Mouse (Mus musculus) thymus, postnatal 36 days (tissue): ENCODE results near the gene Slc12a8.
"Not testable (repeated sequence)": the region's sequence is repeated elsewhere in the genome, so short reads cannot be mapped to it uniquely, and the experiment has no call there.

Experiments
- DNase-seq, 2 experiments: peaks; one replicate each; pipeline ENCODE4 v3.0.0; 2022; ENCODE audit warnings: mixed read lengths in 2 of 2

The Slc12a8 gene

GRCm38 (mm10) chr16:33516807-33517565, at the start of gene Slc12a8:
Gene Slc12a8, plus strand, starts transcription at chr16:33517328.
- DNase-seq = peak in 1 of 2 experiments; percentile 16

DNA sequence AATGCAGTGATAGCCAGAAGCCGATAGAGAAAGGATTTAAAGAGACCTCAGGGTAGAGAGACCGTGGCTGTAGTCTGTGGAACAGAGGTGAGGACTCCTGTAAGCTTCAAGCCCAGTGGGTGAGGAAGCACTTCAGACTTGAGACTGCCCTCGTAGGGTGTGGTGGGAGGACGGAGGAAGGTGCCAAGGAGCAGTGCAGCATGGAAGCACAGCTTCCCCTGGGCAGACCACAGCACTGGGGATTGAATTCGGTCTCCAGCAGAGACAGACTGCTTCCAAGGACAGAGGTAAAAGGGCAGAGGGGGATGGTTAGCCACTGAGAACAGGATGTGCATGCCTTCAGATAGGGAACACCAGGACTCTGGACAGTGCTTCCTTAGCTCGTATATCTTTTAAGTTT, 49.7 kb upstream of the Slc12a8 start:
- no peak for DNase-seq

- no peak for DNase-seq
Observed at GRCm38 (mm10) chr16:33469973-33470372, 47.2 kb upstream of the Slc12a8 start.

GRCm38 (mm10) chr16:33474381-33474780, 42.7 kb upstream of the Slc12a8 start:
- no peak for DNase-seq

- no peak for DNase-seq
Observed at GRCm38 (mm10) chr16:33479926-33480325, 37.2 kb upstream of the Slc12a8 start.

- DNase-seq = peak; percentile 10 to 22
Observed at GRCm38 (mm10) chr16:33481148-33481547, 36.0 kb upstream of the Slc12a8 start.

GRCm38 (mm10) chr16:33482309-33482708, 34.8 kb upstream of the Slc12a8 start:
- DNase-seq = no peak

GRCm38 (mm10) chr16:33487709-33488108, 29.4 kb upstream of the Slc12a8 start:
- DNase-seq = no peak

DNA sequence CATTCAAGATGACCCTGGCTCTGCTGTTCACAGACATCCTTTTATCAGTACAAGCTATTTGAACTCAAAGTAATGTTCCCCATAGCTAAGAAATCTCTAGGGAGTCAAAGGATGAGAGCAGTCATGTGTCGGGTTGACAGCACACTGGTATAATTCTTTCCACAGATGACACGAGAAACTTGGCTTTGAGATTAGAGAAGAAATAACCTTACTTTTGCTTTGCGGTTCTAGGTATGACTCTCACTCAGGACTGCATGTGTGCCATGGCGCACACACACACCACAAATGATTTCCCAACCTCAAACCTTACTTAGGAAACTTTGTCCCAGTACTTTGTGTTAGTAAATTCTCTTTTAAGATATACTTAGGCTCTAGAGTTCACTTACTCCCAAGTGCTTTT, 22.8 kb upstream of the Slc12a8 start:
- DNase-seq = no peak

DNA sequence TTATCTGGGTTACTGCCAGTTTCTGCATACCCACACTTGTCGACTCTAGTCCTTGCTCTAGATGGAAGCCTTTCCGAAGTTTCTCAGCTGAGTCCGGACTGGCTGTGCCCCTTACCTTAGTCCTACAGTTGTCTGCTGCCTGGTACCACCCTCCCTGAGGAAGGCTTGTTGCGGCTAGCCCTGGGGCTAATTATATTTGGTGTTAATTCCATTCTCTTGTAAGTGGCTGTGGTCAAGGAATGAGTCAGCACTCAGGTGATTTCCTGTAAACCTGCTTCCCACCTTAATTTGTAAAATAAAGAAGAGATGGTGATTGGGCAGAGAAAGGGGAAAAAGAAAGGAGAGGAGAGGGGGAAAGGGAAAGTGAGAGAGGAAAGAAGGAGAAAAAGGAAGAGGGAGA, 9.0 kb upstream of the Slc12a8 start:
- DNase-seq = no peak

- DNase-seq = not testable (repeated sequence)
Observed at GRCm38 (mm10) chr16:33509231-33509630, 7.9 kb upstream of the Slc12a8 start.

GRCm38 (mm10) chr16:33510856-33511255, 6.3 kb upstream of the Slc12a8 start:
- not testable (repeated sequence) for DNase-seq

- no peak for DNase-seq
Observed at GRCm38 (mm10) chr16:33512555-33512954, 4.6 kb upstream of the Slc12a8 start.

DNA sequence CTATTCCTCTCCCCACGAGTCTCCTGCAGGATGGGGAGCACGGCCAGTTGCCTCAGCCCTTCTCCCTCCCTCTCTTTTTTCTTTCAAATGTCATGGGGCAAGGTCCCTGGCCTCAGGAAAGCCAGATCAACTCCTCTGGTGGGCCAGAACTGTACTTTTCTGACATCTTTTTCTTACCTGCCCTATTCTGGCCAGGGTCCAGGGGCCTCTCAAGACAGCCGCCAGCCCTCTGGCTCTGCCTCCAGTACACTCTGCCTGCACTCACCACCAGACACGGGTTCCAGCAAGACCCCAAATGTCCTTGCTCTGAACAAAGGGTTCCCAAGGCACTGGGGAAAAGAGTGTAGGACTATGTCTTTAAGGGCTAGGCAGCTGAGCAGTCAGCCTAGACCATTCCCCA, 499 bp downstream of the Slc12a8 start:
- no peak for DNase-seq

DNA sequence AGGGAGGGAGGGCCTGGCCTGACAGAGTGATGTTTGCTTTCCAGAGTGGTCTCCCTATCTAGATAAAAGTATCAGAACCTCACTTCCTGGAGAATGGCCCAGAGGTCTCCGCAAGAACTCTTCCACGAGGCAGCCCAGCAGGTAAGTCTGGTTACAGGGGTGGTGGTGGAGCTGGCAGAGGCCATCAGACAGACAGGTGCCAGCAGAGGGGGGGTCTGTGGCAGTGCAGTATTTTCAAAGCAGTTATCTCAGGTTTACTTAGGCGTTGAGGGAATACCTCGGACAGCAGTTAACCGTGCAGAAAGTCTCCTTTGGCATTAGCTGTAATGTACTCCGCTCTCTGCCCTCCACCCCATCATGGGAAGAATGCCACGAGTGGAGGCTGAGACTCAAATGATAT, 1.1 kb downstream of the Slc12a8 start:
- DNase-seq = no peak

DNA sequence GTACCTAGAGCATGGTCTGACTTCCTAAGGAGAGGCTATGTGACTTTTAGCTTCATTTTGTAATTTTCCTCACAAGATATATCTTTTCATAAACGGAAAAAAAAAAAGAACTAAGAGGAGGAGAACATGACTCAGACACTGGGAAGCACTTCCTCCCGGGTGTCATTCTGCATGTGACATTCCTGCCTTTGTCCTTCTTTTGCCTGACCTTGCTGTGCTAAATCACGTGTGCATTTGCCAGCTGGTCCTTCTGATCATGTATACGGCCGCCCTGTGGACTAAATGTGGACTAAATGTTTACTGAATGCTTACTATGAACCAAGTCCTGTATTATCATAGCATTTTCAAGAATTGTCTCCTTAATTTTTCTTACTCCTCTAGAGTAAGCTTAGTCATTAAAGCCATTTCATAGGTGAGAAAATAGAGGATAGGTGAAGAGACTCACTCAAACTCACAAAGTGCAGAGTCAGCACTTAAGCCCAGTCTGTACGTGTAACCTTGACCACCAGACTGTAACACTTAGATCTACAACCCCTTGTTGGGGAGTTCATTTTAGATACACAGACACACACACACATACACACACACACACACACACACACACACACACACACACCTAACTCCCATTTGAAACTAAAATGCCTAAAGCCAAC, 2.9 kb downstream of the Slc12a8 start:
- DNase-seq = no peak

GRCm38 (mm10) chr16:33522516-33522915, 5.4 kb downstream of the Slc12a8 start:
- no peak for DNase-seq

GRCm38 (mm10) chr16:33523571-33523970, 6.4 kb downstream of the Slc12a8 start:
- DNase-seq = no peak

- no peak for DNase-seq
Observed at GRCm38 (mm10) chr16:33529502-33530454, 12.7 kb downstream of the Slc12a8 start.

- DNase-seq = no peak
Observed at GRCm38 (mm10) chr16:33531184-33531583, 14.1 kb downstream of the Slc12a8 start.

GRCm38 (mm10) chr16:33536456-33536855, 19.3 kb downstream of the Slc12a8 start:
- DNase-seq = no peak

GRCm38 (mm10) chr16:33537499-33538225, 20.5 kb downstream of the Slc12a8 start:
- DNase-seq = no peak

GRCm38 (mm10) chr16:33544346-33544745, 27.2 kb downstream of the Slc12a8 start:
- DNase-seq = no peak
